Mouse (Mus musculus) lung, postnatal 14 days (tissue): Measurements from ENCODE around the gene Orm3.

Experiments
- DNase-seq: peaks from one replicate; pipeline ENCODE4 v3.0.0; 2021

Orm3 gene

DNA sequence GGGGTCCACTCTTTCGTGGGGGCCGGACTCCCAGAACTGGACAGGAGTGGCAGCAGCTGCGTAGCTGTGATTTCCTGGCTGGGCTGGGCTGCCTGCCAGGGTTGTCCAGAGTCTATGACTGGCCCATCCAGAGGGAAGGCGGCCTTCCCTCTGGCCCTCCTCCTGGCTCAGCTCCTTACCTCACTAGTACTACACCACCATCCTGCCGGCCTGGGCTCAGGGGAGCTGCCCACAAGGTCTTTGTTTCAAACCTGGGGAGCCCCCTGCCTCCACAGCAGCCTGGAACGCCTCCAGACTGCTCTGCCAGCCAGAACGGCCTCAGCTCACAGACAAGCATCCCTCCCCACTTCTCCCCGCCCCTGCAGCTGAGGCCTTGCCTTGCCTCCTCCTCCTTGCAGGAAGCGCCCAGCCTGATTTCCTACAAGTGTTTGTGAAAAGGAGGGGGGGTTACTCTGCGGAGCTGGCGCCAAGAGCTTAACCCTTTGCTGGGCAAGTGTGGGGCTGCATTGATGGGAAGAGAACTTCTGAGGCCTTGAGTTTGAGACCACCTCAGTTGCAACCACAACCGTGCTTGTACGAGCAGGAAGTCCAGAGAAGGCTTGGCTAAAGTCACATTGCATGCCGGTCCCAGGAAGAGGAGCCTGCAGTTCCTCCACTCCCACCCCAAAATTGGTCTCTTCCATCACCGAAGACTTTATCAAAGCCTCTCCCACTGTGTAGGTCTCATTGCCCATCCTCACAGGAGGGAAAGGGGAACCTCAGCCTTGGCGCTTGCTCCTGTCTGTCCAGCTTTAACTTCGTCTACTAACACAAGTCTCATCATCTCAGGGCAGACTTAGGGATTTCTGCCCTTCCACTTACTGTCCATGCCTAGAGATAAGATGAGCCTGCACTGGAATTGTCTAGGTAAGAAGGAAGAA, 47.3 kb downstream of the Orm3 start, which contains the start of gene Akna:
Gene Akna (minus strand): TSS at position 315 of the 920 bp plus-strand sequence.
- DNase-seq: peak; percentile 95

DNA sequence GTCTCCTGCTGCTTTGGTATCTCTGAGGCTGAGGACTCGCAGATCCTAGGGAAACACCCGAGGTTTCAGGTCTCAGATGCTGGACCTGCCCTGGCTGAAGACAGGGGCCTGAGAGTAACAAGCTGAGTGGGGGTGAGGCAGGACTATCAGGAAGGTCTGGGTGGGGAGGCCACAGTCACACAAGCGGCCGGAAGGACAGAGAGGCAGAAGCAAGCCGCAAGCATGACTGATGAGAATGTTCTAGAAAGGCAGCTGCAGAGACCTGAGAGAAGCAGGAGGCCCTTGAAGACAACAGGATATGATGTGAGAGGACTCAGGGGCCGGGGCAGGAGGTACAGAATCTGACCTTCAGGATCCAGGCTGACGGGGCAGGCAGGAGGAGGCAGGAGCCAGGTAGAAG, 48.2 kb downstream of the Orm3 start:
- no peak for DNase-seq

DNA sequence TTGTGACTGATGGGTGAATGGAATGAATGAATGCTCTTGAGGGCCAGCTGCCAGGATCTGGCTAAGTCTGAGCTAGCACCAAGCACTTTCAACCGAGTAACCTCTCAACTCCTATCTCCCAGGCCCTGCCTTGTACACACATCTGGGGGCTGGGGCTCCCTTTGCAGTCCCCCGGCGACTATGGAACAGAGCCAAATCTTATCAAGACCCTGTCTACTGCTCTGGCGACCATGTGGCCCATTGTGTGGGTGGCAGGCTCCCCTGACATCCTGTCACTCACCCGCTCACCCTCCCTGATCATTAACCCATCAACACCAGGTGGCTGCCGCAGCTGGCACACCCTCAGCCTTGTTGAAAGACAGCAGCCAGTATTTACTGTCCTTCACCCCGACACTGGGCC, 49.1 kb downstream of the Orm3 start:
- DNase-seq: no peak

DNA sequence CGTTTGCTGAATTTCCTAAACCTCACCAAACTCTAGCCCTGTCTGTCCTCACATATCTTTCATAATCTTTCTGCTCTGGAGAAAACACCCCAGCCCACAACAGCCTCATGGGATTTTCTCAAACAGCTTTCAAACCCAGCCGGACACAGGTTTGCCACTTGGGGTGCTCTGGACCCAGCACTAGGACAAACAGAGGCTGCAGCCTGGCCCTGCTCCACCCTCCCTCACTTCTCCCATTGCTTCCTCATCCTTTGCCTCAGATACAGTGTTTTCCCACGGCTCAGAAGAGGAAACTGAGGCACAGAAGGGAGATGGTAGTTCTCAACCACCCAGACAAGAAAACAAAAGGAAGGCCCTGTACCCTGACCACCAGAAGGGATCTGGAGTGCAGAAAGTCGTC, 49.7 kb downstream of the Orm3 start:
- no peak for DNase-seq

DNA sequence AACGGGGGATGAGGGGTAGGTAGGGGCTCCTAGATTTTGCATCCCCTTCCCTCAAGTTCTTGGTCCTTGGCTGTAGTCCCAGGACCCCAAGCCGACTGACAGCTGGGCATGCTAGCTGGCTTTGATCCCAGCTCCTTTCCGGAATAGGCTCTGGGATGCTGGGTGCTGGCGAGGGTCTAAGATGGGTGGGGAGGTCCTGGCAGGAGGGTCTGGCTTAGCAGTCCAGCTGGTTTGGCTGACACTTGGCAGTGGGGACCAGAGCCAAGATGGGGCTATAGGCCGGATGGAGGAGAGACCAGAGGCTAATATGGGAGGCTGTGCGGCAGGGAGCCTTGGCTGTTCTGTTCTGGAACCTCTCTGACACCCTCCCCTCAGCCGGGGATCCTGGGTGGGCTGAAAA, 52.3 kb downstream of the Orm3 start:
- no peak for DNase-seq

DNA sequence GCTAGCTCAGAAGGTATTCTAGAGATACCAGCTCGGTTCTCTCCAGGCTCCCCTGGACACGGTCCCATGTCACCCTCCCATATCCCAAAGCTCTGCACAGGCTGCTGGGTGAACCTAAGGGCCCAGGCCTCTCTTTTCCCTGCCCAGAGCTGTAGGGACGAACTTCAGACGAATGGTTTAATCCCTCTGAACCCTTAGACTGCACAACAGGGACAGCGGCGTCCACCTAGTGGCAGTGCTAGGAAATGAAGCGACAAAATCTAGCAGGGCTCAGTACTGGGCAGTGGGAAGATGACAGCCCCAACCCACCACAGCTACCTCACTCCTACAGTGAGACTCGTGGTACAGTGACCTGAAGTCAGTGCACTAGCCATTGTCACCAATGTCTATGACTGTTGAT, 52.7 kb downstream of the Orm3 start:
- peak; percentile 76 for DNase-seq
